Mouse (Mus musculus) adrenal gland, postnatal 0 days (tissue): ENCODE measurements around the gene Mettl17. TPM values are rescaled to one million over a fixed set of nuclear protein-coding genes. Genes with fewer than 3 reads are reported as not detected.

Experiments
- microRNA-seq: library from miRNA; unstranded; fragments of <30 nt; microRNA quantifications from one replicate; pipeline ENCODE4, GENCODE M21; 2016; ENCODE audit warnings: borderline replicate concordance; ENCODE audit not compliant: insufficient number of aligned reads
- polyA plus RNA-seq: library from polyadenylated mRNA; unstranded; fragments of >200 nt; fragmentation: Nextera tagmentation; extraction: Ambion mirVana; gene quantifications from 2 replicates; pipeline ENCODE4 v1.2.1, GENCODE M21; 2015

Mettl17 gene
- 28.6 and 34.4 TPM in 2 replicates for polyA plus RNA-seq

DNA sequence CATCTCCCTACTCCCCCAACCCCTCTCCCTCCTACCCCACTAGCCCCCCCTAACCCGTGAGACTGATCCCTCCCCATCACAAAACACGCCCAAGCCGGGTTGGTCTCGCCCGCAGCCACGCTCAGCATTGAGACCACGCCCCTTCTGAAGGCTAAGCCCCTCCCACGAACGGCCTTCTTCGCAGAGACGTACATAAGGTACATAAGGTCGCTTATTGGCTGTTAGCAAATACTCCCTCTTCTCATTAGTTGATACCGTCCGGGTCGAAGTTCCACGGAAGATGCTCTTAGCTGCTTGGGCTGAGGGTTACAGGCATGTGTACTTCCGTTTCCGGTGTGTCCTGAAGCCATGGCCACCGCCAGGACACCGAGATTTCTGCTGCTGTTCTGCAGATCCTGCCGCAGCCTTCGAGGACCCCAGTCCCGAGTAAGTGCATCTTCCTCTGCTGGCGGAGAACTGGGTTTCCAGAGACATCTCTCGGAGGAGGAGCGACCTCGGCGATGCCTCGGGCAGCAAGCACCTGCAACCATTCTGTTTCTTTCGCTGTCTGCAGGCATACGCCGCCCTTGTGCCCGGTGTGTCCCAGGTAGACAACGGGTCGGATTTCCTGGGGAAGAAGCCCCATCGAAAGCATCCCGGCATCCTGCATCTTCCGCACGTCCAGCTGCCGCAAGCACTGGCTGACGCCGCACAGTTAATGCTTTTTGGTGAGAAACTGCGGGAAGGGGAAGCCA is at the start of gene Mettl17:
Mettl17 (plus strand) TSS at position 245 of the 734 bp plus-strand sequence.

DNA sequence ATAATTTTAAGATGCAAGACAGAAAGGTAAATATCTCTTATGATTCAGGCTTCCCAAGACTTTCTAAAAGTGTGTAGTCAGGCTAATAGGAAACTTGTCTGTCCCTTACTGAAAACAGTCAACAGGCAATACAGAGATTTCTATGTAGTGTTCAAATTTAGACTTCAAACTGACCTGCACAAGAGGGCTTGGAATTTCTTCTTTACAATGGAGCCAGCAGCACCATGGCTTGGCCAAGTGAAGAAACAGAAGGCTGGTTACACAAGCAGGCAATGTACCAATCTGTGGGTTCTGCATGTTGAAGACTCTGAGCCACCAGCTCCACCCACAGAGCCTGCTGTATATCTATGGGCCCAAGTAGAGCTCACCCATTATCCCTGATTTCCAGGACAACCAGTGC is 31.2 kb upstream of the Mettl17 start, which contains the start of gene Ear6:
Ear6 (plus strand) TSS at position 301 of the 400 bp plus-strand sequence.

DNA sequence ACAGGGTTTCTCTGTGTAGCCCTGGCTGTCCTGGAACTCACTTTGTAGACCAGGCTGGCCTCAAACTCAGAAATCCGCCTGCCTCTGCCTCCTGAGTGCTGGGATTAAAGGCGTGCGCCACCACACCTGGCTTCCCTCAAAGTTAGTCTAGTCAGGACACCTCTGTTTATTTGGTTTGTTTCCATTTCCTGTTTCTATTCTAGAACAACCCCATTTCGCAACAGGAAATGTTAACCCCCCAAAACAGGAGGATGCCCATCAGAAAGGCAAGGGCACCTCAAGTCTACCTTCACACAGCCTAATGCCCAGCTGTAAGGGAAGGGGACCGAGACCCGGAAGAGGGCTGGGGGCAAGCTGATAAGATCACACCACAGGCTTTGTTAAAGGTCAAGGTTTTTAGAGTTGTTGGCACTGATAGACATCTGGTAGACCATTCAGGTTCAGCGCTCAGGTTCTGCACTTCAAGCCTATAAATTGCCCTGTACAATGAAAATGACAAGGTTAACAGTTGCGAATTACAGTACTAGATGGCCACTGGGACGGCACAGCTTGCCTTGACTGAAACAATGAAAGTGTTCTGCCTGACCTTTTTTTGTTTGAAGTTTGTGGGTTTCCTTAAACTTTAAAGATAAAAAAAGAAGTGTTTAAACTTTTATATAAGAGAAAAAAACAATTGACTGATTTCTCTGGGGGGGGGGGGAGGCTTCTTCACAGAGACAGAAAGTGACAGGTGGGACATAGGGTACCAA is 7.7 kb downstream of the Mettl17 start, which contains the start of gene Slc39a2:
Slc39a2 (plus strand) TSS at position 699 of the 749 bp plus-strand sequence.

DNA sequence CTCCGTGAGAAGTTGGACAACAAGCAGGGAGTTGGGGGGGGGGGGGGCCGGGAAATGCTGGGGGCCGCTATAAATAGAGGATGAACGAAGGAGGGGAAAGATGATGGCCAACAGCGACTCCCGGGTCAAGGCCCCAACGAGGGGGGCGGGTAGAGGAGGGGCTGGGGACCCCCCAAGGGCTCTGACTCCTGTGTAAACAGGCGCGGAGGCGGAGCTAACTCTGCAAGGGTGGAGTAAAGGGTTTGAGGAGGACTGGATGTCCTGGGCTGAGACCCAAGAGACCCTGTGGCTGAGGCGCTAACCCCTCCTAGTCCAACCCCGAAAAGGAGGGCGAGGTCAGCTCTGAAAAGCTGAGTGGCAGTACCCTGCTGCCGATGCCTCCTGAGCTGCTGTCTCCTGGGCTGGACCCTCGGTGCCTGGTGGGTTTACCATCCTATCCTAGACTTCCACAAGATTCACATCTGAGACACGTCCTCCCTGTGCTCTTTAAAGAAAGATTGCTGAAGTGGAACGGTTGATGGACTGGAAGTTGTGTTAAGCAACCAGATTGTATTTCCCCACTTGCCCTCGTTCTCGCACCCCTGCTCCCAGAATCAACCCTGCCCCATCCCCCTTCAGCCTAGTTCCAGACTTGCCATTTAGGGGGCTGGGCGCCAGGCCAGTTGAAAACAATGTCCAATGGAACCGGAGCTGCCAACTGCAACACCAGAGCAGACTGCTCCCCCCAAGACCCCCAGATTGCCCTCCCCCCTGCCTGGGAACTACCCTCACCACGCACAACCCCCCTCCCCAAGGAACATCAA is 29.5 kb downstream of the Mettl17 start, which contains the start of gene Ndrg2:
Ndrg2 (minus strand) TSS at position 199 of the 803 bp plus-strand sequence.

DNA sequence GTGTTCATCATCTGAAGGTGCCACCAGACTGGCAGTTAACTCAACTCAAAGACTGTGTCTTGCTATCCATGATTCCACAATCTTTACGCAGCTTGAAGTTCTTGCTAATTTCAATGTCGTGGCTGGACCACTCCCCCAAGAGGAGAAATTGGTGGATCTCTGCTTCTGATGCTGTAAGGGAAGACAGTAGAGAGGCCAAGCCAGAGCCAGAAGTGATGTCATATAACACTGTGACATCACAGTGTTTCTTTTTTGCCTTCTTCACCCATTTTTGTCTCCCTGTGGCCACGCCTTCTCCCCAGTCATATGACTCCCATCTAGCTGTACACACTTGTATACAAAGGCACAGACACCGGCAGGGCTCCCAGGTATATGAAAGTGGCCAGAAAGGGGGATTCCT is 33.5 kb downstream of the Mettl17 start, which contains the start of gene Tppp2:
Tppp2 (plus strand) TSS at position 301 of the 400 bp plus-strand sequence.

DNA sequence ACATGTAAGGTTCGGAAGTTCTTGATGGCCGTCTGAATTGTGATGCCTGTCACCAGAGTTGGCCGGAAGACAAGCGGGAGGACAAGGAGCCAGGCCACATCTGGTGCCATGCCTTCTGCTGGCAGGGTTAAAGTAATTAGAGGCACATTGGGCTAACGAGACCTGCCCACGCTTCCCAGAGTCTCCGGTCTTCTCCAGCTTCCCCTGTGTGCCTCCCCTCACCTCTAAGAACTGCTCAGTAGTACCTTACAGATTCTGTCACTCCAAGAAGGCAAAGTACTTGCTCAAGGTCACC is 37.9 kb downstream of the Mettl17 start, which contains the start of gene Rnase13:
Rnase13 (minus strand) TSS at position 203 of the 295 bp plus-strand sequence.

Small RNA genes lying within 50 kb of the gene (microRNA-seq; reads per million reads assigned to microRNA genes)
- gene Gm27375, result not detected

Other genes with a start within 250 kb of the Mettl17 start
- gene Gm4181, start 249.2 kb upstream of the Mettl17 start, polyA plus RNA-seq, result not detected in 2 replicates
- gene Gm17079, start 189.4 kb upstream of the Mettl17 start, polyA plus RNA-seq, result not detected in 2 replicates
- not detected in 2 replicates for gene Gm5800, start 167.7 kb upstream of the Mettl17 start, polyA plus RNA-seq
- gene Ang4, start 111.3 kb upstream of the Mettl17 start, polyA plus RNA-seq, result 0.33 and 0.36 TPM in 2 replicates
- not detected in 2 replicates for gene AY358078, start 84.8 kb upstream of the Mettl17 start, polyA plus RNA-seq
- 0.30 TPM in 1 of 2 replicates, not detected in the other for gene Ear6, start 31.1 kb upstream of the Mettl17 start, polyA plus RNA-seq
- gene Slc39a2, start 8.0 kb downstream of the Mettl17 start, polyA plus RNA-seq, result 0.06 and 0.36 TPM in 2 replicates
- gene Ndrg2, start 29.3 kb downstream of the Mettl17 start, polyA plus RNA-seq, result 119 and 138 TPM in 2 replicates
- gene Tppp2, start 33.6 kb downstream of the Mettl17 start, polyA plus RNA-seq, result not detected in 2 replicates
- gene Rnase13, start 37.9 kb downstream of the Mettl17 start, polyA plus RNA-seq, result 0.08 TPM in 1 of 2 replicates, not detected in the other
- gene Arhgef40, start 99.9 kb downstream of the Mettl17 start, polyA plus RNA-seq, result 42.5 and 43.7 TPM in 2 replicates
- gene Tmem253, start 130.8 kb downstream of the Mettl17 start, polyA plus RNA-seq, result 0.46 and 1.7 TPM in 2 replicates
- 13.9 and 20.6 TPM in 2 replicates for gene Zfp219, start 135.9 kb downstream of the Mettl17 start, polyA plus RNA-seq
- gene Olfr221, start 157.6 kb downstream of the Mettl17 start, polyA plus RNA-seq, result not detected in 2 replicates
- gene Hnrnpc, start 219.2 kb downstream of the Mettl17 start, polyA plus RNA-seq, result 233 and 256 TPM in 2 replicates
- gene Rpgrip1, start 225.9 kb downstream of the Mettl17 start, polyA plus RNA-seq, result 26.3 and 31.5 TPM in 2 replicates